Mouse (Mus musculus): Measurements from ENCODE around the gene Prickle2. TPM values are rescaled to one million over a fixed set of nuclear protein-coding genes. Genes with fewer than 3 reads are reported as not detected.

The Prickle2 gene
- not detected in 4 replicates for total RNA-seq (2023)

DNA sequence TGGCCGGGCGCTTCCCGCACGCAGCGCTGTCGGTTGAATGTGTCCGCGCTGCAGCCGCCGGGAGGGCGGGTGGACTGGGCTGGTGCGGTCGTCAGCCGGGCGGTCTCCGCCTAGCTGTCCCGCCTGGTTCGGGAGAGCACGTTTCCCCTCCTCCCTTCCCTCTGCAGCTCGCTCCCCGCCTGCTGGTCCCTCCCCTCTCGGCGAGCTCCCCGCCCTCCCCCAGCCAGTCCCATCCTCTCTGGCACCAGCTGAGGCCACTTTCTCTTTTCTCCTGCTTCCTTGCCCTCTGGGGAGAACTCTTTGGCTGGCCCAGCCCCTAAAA lies at the start of gene Prickle2:
Gene Prickle2, minus strand, starts transcription at position 11 of the 322 bp plus-strand sequence.

Other genes starting within 250 kb of the Prickle2 start
- not detected in 4 replicates for gene A730049H05Rik, start 110.3 kb upstream of the Prickle2 start, total RNA-seq (2023)
- gene Gm15737, start 163.2 kb upstream of the Prickle2 start, total RNA-seq (2023) = not detected in 4 replicates
- gene Adamts9, start 237.3 kb upstream of the Prickle2 start, total RNA-seq (2023) = 0.09 to 0.24 TPM (median 0.22 TPM) in 3 of 4 replicates, not detected in the other

Data from B cell, adult 62 days (primary cell).